Mouse (Mus musculus) heart, postnatal 0 days (tissue): ENCODE results near the gene Aco1.

Source experiments
- CTCF ChIP-seq: IDR thresholded peaks from 2 replicates; pipeline ENCODE4 v1.5.1; 2016; ENCODE audit warnings: antibody characterized with exemption, control low read depth, low read depth
- EP300 ChIP-seq: IDR thresholded peaks from 2 replicates; pipeline ENCODE4 v1.6.1; 2016; ENCODE audit warnings: antibody characterized with exemption, low read depth

DNA sequence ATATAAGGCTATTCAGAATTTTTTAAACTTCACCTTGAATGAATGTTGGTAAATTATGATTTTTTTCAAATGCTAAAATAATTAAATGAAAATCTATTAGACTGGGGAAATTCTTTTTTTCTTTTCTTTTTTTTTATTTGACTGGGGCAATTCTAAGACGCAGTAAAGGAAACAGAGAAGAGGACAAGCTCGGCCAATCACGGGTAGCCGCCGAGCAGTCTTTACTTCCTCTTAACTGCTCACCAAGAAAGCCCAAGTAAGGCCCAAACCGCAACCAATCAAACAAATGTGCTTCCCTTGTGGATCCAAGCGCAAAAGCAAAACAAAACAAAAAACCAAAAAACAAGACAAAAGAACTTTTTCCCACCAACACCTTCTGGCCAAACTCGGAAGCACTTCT lies 101.2 kb downstream of the Aco1 start:
- TF ChIP-seq CTCF = no peak
- TF ChIP-seq EP300 = no peak
